Mouse (Mus musculus) gonadal fat pad, adult 2 months (tissue): ENCODE data around the gene Acvr1. TPM values are rescaled to one million over a fixed set of nuclear protein-coding genes. Genes with fewer than 3 reads are reported as not detected.

Experiments
- DNase-seq: peaks from one replicate; pipeline ENCODE4 v3.0.0-alpha.2; 2012; ENCODE audit warnings: low read depth
- polyA plus RNA-seq: library from polyadenylated mRNA; depleted of rRNA; stranded (reverse); fragments of >200 nt; gene quantifications from 2 replicates; pipeline ENCODE4 v1.2.3, GENCODE M21; 2012; rRNA removed

The Acvr1 gene
- 7.8 and 12.4 TPM in 2 replicates for polyA plus RNA-seq

GRCm38 (mm10) chr2:58567066-58567810, at the start of gene Acvr1, which contains the start of gene Upp2:
TSS of gene Acvr1 (minus strand) at chr2:58567157.
TSS of gene Upp2 (plus strand) at chr2:58567298.
- no peak for DNase-seq

GRCm38 (mm10) chr2:58615766-58616165, 48.8 kb upstream of the Acvr1 start:
- DNase-seq, result no peak

GRCm38 (mm10) chr2:58614851-58615250, 47.9 kb upstream of the Acvr1 start:
- no peak for DNase-seq

GRCm38 (mm10) chr2:58613720-58614119, 46.8 kb upstream of the Acvr1 start:
- no peak for DNase-seq

- no peak for DNase-seq
These were observed 37.8 kb upstream of the Acvr1 start for GRCm38 (mm10) chr2:58604791-58605190.

GRCm38 (mm10) chr2:58603379-58603778, 36.4 kb upstream of the Acvr1 start:
- DNase-seq, result no peak

GRCm38 (mm10) chr2:58601382-58601781, 34.4 kb upstream of the Acvr1 start:
- no peak for DNase-seq

GRCm38 (mm10) chr2:58599639-58600038, 32.7 kb upstream of the Acvr1 start:
- no peak for DNase-seq

GRCm38 (mm10) chr2:58597556-58597955, 30.6 kb upstream of the Acvr1 start:
- no peak for DNase-seq

GRCm38 (mm10) chr2:58596774-58597342, 29.9 kb upstream of the Acvr1 start:
- no peak for DNase-seq

- no peak for DNase-seq
These were observed 28.4 kb upstream of the Acvr1 start for GRCm38 (mm10) chr2:58595350-58595749.

GRCm38 (mm10) chr2:58590055-58590454, 23.1 kb upstream of the Acvr1 start:
- no peak for DNase-seq

GRCm38 (mm10) chr2:58589637-58590036, 22.7 kb upstream of the Acvr1 start:
- no peak for DNase-seq

GRCm38 (mm10) chr2:58586311-58586710, 19.4 kb upstream of the Acvr1 start:
- no peak for DNase-seq

GRCm38 (mm10) chr2:58574167-58574566, 7.2 kb upstream of the Acvr1 start:
- DNase-seq, result no peak

- peak; percentile 84 for DNase-seq
These were observed 2.1 kb upstream of the Acvr1 start for GRCm38 (mm10) chr2:58568841-58569645.

GRCm38 (mm10) chr2:58567866-58568719, 1.1 kb upstream of the Acvr1 start:
- no peak for DNase-seq

GRCm38 (mm10) chr2:58566410-58567065, 419 bp downstream of the Acvr1 start:
- DNase-seq, result no peak

- no peak for DNase-seq
These were observed 928 bp downstream of the Acvr1 start for GRCm38 (mm10) chr2:58566049-58566409.

GRCm38 (mm10) chr2:58565267-58565666, 1.7 kb downstream of the Acvr1 start:
- DNase-seq, result no peak

- DNase-seq, result no peak
These were observed 4.8 kb downstream of the Acvr1 start for GRCm38 (mm10) chr2:58562137-58562536.
